Mouse (Mus musculus) ovary, adult 10 weeks (tissue): Measurements from ENCODE around the gene Fndc10. TPM values are rescaled to one million over a fixed set of nuclear protein-coding genes. Genes with fewer than 3 reads are reported as not detected.

Experiments used
- polyA plus RNA-seq: library from polyadenylated mRNA; stranded (reverse); fragments of 350-450 nt; fragmentation: Illumina TruSeq; extraction: RNeasy Lipid Tissue Mini Kit (QIAGEN cat#74804); gene quantifications from one replicate; pipeline ENCODE4 v1.2.3, GENCODE M21; 2014

Gene Fndc10
- polyA plus RNA-seq, result 0.29 TPM

GRCm38 (mm10) chr4:155694111-155694481, at the start of gene Fndc10:
Gene Fndc10 (plus strand): TSS chr4:155694342.

DNA sequence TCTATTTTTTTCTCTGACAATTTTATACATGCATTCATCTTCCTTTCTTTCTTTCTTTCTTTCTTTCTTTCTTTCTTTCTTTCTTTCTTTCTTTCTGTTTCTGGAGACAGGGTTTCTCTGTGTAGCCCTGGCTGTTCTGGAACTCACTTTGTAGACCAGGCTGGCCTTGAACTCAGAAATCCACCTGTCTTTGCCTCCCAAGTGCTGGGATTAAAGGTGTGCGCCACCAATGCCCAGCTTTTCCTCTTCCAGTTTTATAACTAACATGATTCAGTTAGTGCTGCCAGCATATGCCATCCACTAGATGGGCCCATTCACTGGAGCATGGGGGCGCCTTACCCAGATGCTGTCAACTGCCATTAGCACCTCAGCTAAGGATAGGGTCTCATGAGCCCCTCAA, 48.8 kb upstream of the Fndc10 start, which contains the start of gene Gm10563:
Gm10563 (minus strand) TSS at position 101 of the 400 bp plus-strand sequence.

DNA sequence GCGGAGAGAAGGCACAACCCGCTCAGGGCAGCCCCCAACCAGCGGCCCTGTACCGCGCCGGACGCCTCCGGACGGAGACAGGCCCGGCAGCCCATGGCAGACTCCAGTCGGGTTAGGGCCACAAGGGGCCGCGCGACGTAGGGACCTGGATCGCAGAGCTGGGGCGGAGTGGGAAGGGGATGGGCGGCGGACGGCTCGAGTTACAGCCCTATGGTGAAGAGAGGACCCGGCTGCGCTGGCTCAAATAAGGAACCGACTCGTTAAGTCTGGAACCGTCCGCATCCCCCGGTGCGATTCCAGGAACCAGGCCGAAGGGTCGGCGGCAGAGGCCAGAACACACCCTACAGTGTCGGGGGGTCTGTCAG, 41.1 kb upstream of the Fndc10 start, which contains the start of gene Mmp23:
Mmp23 (minus strand) TSS at position 299 of the 365 bp plus-strand sequence.

DNA sequence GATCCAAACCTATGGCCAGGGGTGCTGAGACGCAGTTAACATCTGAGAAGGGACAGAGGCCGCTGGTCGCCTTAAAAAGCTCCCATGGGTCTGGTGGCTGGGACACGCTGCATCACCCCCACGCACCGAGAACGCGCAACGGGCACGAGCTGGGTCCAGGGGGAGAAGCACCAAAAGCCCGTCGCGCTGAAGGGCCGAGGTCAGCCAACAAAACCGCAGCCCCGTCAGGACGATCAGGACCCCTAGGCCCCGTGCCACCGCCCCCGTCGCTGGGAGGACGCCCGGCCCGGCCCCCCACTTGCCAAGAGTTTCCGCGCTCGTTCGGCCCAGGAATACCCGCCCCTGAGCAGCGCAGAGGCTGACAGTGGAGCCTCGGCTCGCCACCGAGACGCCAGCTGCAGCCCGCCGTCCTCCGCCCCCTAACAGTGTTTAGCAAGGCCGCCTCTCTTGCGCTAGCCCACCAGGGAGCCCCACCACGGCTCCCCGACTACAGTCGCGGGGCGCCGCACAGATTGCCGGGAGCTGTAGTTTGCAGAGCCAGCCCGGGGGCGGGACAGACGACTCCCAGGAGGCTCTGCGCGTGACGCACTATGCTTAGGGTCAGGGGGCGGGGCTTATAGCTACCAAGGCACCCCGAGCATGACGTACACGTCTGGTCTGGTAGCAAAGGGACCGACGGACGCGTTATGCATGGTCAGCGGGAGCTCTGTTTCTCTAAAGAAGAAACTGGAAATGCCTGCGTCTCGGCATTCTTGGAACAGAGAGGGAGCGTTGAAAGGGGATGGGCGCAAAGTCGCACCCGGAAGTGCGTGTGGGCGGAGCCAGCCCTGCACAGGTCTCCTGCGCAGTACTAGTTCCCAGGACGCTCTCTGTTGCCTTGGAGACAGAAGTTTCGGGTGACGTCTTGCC, 25.2 kb upstream of the Fndc10 start, which contains the start of gene Mib2:
Mib2 (minus strand) TSS at position 510 of the 909 bp plus-strand sequence.

GRCm38 (mm10) chr4:155704721-155705591, 10.8 kb downstream of the Fndc10 start, which contains the start of gene Ssu72:
Gene Ssu72 (plus strand): TSS chr4:155704800.

GRCm38 (mm10) chr4:155734350-155734941, 40.3 kb downstream of the Fndc10 start, which contains the start of gene Tmem240:
Gene Tmem240 (plus strand): TSS chr4:155734800.

Other genes with a start within 250 kb of the Fndc10 start
- not detected for gene Tmem52, start 225.2 kb upstream of the Fndc10 start, polyA plus RNA-seq
- 275 TPM for gene Gnb1, start 203.0 kb upstream of the Fndc10 start, polyA plus RNA-seq
- 50.3 TPM for gene Nadk, start 132.0 kb upstream of the Fndc10 start, polyA plus RNA-seq
- 23.0 TPM for gene Slc35e2, start 92.9 kb upstream of the Fndc10 start, polyA plus RNA-seq
- gene Cdk11b, start 69.5 kb upstream of the Fndc10 start, polyA plus RNA-seq, result 76.8 TPM
- gene Gm10563, start 48.9 kb upstream of the Fndc10 start, polyA plus RNA-seq, result not detected
- gene Mmp23, start 41.0 kb upstream of the Fndc10 start, polyA plus RNA-seq, result 2.3 TPM
- gene Mib2, start 25.1 kb upstream of the Fndc10 start, polyA plus RNA-seq, result 2.0 TPM
- gene Ssu72, start 10.5 kb downstream of the Fndc10 start, polyA plus RNA-seq, result 75.1 TPM
- gene Tmem240, start 40.5 kb downstream of the Fndc10 start, polyA plus RNA-seq, result not detected
- 5.5 TPM for gene Atad3a, start 66.8 kb downstream of the Fndc10 start, polyA plus RNA-seq
- 1.6 TPM for gene Vwa1, start 80.4 kb downstream of the Fndc10 start, polyA plus RNA-seq
- gene Tmem88b, start 91.5 kb downstream of the Fndc10 start, polyA plus RNA-seq, result 0.77 TPM
- not detected for gene Ankrd65, start 96.1 kb downstream of the Fndc10 start, polyA plus RNA-seq
- 34.3 TPM for gene Mrpl20, start 108.5 kb downstream of the Fndc10 start, polyA plus RNA-seq
- 39.8 TPM for gene Ccnl2, start 118.1 kb downstream of the Fndc10 start, polyA plus RNA-seq
- 3.9 TPM for gene Aurkaip1, start 136.9 kb downstream of the Fndc10 start, polyA plus RNA-seq
- gene Mxra8, start 145.3 kb downstream of the Fndc10 start, polyA plus RNA-seq, result 108 TPM
- 0.94 TPM for gene Dvl1, start 153.1 kb downstream of the Fndc10 start, polyA plus RNA-seq
- gene Tas1r3, start 169.0 kb downstream of the Fndc10 start, polyA plus RNA-seq, result not detected
- 3.6 TPM for gene Cptp, start 175.1 kb downstream of the Fndc10 start, polyA plus RNA-seq
- 2.1 TPM for gene Ints11, start 175.2 kb downstream of the Fndc10 start, polyA plus RNA-seq
- 0.77 TPM for gene Pusl1, start 197.4 kb downstream of the Fndc10 start, polyA plus RNA-seq
- 0.48 TPM for gene Acap3, start 197.5 kb downstream of the Fndc10 start, polyA plus RNA-seq
- gene Ube2j2, start 249.5 kb downstream of the Fndc10 start, polyA plus RNA-seq, result 88.7 TPM